Mouse (Mus musculus) lung, embryonic 16.5 days (tissue): ENCODE measurements at regions not wholly inside any gene's neighbourhood (a gene's known extent, or its start where the extent isn't known, plus 50 kb on each side); places are given as distances from the start of the nearest gene placed in this dataset.

ENCODE experiments used
- ATAC-seq: fragments of 200-750 bp; cut with Nextera tagmentation; 2 replicates; pipeline ENCODE4 v1.8.0; 2017; ENCODE audit warnings: low read depth, mild to moderate bottlenecking, moderate library complexity
- H3K27ac ChIP-seq: fragments of 300-500 bp; sonication (generic); 2 replicates; pipeline ENCODE4 v1.5.1; 2014; ENCODE audit warnings: mild to moderate bottlenecking, control low read depth, low read length
- H3K27me3 ChIP-seq: fragments of 300-500 bp; sonication (generic); 2 replicates; pipeline ENCODE4 v1.6.1; 2014; ENCODE audit warnings: low read depth, low read length, mixed read lengths; ENCODE audit not compliant: control insufficient read depth, insufficient read depth
- H3K36me3 ChIP-seq: fragments of 300-500 bp; sonication (generic); 2 replicates; pipeline ENCODE4 v1.6.1; 2014; ENCODE audit warnings: low read length; ENCODE audit not compliant: control insufficient read depth, insufficient read depth
- H3K4me1 ChIP-seq: fragments of 300-500 bp; sonication (generic); replicated peaks from 2 replicates; pipeline ENCODE4 v1.6.1; 2014; ENCODE audit warnings: low read length, mixed read lengths; ENCODE audit not compliant: control insufficient read depth, insufficient read depth
- H3K4me2 ChIP-seq: fragments of 300-500 bp; sonication (generic); 2 replicates; pipeline ENCODE4 v1.6.1; 2014; ENCODE audit warnings: low read depth, low read length, control low read depth
- H3K4me3 ChIP-seq: fragments of 300-500 bp; sonication (generic); 2 replicates; pipeline ENCODE4 v1.5.1; 2014; ENCODE audit warnings: mild to moderate bottlenecking, low read length, control low read depth
- H3K9ac ChIP-seq: fragments of 300-500 bp; sonication (generic); 2 replicates; pipeline ENCODE4 v1.6.1; 2014; ENCODE audit warnings: low read length, control low read depth
- H3K9me3 ChIP-seq: fragments of 300-500 bp; sonication (generic); 2 replicates; pipeline ENCODE4 v1.6.1; 2016; ENCODE audit warnings: low read length; ENCODE audit not compliant: control insufficient read depth
- WGBS: fragments of 180-500 bp; shearing (Covaris S2); extraction: QIAGEN DNeasy Blood & Tissue Kit; methylation state at CpG from one replicate; pipeline ENCODE4 v1.1.7; 2014; 5-methylcytosine and 5-hydroxymethylcytosine counted together

DNA sequence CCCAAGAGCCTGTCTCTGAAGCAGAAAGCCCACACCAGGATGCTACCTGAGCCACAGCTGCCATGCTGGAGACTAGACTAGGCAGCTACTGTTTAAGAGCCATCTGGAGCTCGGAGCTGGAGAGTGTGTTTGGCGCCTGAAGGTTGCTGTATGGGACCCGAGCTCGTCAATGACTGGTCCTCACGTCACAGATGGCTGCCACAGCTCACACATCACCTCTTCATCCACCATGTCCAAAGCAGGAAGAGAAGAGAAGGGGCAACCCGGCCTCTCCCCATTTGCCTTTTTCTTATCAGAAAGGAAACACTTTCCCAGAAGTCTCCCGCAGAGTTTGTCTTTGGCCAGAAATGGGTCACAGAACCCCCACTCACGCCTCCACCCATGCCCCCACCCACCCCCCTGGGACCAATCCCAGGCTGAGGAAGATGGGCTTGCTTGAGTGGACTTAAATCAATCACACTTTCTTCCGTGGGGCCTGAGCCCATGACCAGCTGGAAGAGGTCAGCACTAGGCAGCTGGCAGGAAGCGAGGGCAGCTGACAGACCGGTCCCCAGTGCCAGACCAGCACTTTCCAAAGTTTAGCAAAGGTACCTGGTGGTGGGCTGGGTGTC is 53.5 kb upstream of the Ptpn1 start:
- WGBS = 20% methylated on average over 11 of the region's 11 CpGs
- peak overlapping the region; percentile 44; the same call in 1 of the 2 replicates for H3K9ac ChIP-seq

DNA sequence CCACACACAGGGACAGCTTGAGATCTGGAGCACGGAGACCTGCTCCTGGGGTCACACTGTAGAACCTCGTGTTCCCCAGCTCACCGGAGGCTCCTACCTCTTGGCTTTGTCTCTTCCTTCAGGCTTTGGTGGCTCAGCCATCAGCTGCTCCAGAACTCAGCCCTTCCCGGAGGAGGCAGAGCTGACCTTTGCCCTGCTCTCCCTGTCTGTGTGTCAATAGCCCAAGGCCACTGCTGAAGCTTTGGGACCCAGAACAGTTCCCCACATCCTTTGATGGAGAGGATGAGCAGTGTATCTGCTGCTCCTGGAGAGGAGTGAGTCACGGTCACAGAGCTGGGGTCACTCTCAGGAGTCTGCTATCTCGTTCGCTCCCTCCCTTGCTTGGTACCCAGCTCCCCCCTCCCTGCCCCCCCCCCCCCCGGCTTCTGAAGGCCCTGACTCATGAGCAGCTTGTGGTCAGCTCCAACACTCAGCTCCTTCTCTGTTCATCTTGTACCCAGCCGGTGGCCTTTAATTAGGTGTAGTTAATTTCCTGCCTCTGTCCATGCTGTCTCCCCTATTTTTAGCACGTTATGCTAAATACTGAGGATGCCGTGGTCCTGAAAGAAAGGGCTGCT is 54.5 kb upstream of the Ptpn1 start:
- H3K9ac ChIP-seq = no peak overlapping the region
- ATAC-seq = peak; percentile 68
- H3K27me3 ChIP-seq = no peaks in the 10 kb centered on the region
- 0 out of 2 replicates have a peak, but pooled peaks cover under 1% of the 10 kb centered on the region for H3K9me3 ChIP-seq
- no peaks in the 10 kb centered on the region for H3K36me3 ChIP-seq
- H3K27ac ChIP-seq = peak overlapping the region; percentile 93
- 0 out of 2 replicates have a peak overlapping the region, but pooled peaks have one; percentile 43 for H3K4me2 ChIP-seq
- peaks cover 8% of the 10 kb centered on the region; the same call in 1 of the 2 replicates for H3K4me1 ChIP-seq
- no peak overlapping the region for H3K4me3 ChIP-seq
- 41% methylated on average over 10 of the region's 11 CpGs for WGBS

More for the DNA sequence above, 53.5 kb upstream of the Ptpn1 start:
- no peaks in the 10 kb centered on the region for H3K36me3 ChIP-seq
- peak; percentile 90 for ATAC-seq
- H3K27ac ChIP-seq = peak overlapping the region; percentile 93
- H3K27me3 ChIP-seq = no peaks in the 10 kb centered on the region
- no peak overlapping the region for H3K4me3 ChIP-seq
- H3K9me3 ChIP-seq = 0 out of 2 replicates have a peak, but pooled peaks cover 3% of the 10 kb centered on the region
- H3K4me2 ChIP-seq = peak overlapping the region; percentile 43; the same call in 1 of the 2 replicates
- peaks cover 8% of the 10 kb centered on the region; the same call in 1 of the 2 replicates for H3K4me1 ChIP-seq

DNA sequence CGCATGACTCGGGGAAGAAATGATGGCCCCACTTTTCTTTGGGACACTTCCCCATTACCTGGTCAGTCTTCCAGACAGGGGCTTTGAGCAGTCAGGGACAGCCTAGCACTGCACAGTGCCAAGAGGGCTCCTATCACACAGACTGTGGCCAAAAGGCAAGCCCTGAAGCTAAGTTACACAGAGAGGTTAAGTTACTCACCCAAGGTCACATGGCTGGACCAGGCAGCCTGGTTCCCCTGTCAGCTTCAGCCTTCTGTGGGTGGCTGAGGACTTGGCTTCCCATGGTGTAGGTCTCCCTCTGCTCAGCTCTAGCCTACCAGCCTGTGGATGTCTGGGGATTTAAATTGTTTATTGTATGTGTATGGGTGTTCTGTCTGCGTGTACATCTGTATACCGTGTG is 59.4 kb upstream of the Ptpn1 start:
- no peak for ATAC-seq
- peaks cover 11% of the 10 kb centered on the region for H3K4me1 ChIP-seq
- no peak overlapping the region for H3K4me2 ChIP-seq
- H3K9me3 ChIP-seq = no peaks in the 10 kb centered on the region
- no peaks in the 10 kb centered on the region for H3K36me3 ChIP-seq
- H3K27me3 ChIP-seq = no peaks in the 10 kb centered on the region
- no peak overlapping the region for H3K9ac ChIP-seq
- 82% methylated on average over 4 of the region's 4 CpGs for WGBS
- no peak overlapping the region for H3K4me3 ChIP-seq
- no peak overlapping the region for H3K27ac ChIP-seq

DNA sequence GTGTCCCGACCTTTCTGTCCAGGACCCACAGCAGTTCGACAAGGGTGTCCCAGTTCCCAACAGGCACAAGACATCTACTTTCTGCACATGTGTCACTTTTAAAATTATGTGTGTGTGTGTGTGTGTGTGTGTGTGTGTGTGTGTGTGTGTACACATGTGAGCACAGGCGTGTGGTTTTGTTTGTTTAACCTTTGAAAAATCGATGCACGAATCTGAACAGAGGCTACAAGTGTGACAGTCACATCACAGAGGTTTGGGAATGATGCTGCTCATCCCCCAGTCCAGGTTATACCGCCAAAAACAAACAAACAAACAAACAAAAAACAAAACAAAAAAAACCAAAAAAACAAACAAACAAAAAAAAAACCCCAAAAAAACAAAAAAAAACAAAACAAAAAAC is 61.7 kb upstream of the Ptpn1 start:
- no peaks in the 10 kb centered on the region for H3K36me3 ChIP-seq
- H3K27me3 ChIP-seq = no peaks in the 10 kb centered on the region
- 81% methylated on average over 6 of the region's 6 CpGs for WGBS
- no peak overlapping the region for H3K4me3 ChIP-seq
- H3K9ac ChIP-seq = no peak overlapping the region
- no peak for ATAC-seq
- no peaks in the 10 kb centered on the region for H3K9me3 ChIP-seq
- no peak overlapping the region for H3K4me2 ChIP-seq
- H3K27ac ChIP-seq = no peak overlapping the region
- H3K4me1 ChIP-seq = peaks cover 34% of the 10 kb centered on the region

DNA sequence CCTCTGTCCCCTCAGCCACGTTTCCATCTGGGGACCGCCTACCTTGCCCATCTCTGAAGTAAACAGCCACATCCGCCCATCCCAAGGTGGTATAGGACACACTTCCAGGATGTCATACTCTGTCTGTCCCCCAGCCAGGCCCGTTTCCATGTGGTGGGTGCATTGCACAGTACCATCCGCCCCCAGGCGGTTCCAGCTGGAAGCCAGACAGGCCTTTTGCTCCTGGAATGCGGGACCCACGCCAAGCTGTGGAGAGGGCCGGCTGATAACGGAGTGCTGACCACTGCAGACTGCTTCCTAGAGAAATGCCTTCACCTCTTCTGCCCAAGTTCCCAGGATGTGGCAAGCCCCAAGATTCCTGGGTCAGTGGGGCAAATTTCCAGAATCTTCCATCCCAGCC is 65.1 kb upstream of the Ptpn1 start:
- peak; percentile 88 for ATAC-seq
- no peaks in the 10 kb centered on the region for H3K9me3 ChIP-seq
- H3K4me2 ChIP-seq = no peak overlapping the region
- H3K27ac ChIP-seq = peak overlapping the region; percentile 93
- peaks cover 58% of the 10 kb centered on the region for H3K4me1 ChIP-seq
- no peaks in the 10 kb centered on the region for H3K36me3 ChIP-seq
- peak overlapping the region; percentile 37 for H3K9ac ChIP-seq
- H3K27me3 ChIP-seq = no peaks in the 10 kb centered on the region
- H3K4me3 ChIP-seq = no peak overlapping the region
- WGBS = 13% methylated on average over 10 of the region's 10 CpGs

DNA sequence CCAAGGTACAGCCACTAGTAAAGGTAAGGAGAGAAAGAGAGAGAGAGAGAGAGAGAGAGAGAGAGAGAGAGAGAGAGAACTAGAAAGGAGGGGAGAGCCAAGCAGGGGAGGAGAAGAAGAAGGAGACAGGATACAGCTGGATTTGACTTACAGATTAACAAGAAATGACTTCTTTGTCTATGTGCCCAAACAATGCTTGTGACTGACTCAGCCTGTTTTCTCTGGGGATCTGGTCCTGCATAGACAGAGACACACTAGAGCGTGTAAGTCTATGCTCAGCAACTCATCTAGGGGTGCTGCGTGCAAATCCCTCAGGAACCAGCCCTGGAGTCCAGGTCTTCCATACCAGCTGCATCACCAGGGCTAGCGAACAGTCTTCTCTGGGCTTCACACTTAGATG is 66.3 kb upstream of the Ptpn1 start:
- WGBS = 76% methylated on average over 3 of the region's 3 CpGs
- Histone ChIP-seq H3K9me3 (no peaks in the 10 kb centered on the region), H3K27ac (peak overlapping the region; percentile 93), H3K9ac (0 out of 2 replicates have a peak overlapping the region, but pooled peaks have one; percentile 37), H3K4me1 (peaks cover 65% of the 10 kb centered on the region), H3K4me2 (no peak overlapping the region), H3K27me3 (no peaks in the 10 kb centered on the region), H3K36me3 (no peaks in the 10 kb centered on the region), H3K4me3 (no peak overlapping the region)
- no peak for ATAC-seq

DNA sequence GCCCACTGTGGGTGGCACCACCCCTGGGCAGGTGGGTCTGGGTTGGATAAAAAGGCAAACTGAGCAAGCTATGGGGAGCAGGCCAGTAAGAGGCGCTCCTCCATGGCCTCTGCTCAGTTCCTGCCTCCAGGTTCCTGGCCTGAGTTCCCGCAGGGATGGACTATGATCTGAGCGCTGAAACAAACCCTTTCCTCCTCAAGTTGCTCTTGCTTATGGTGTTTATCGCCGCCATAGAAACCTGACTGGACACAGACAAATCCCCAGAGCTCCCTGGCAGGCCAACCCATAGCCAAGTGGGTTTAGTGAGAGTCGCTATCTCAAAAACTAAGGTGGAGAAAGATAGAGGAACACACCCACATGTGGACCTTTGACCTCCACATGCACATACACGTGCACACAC is 67.2 kb upstream of the Ptpn1 start:
- no peaks in the 10 kb centered on the region for H3K9me3 ChIP-seq
- H3K9ac ChIP-seq = 0 out of 2 replicates have a peak overlapping the region, but pooled peaks have one; percentile 28
- no peak for ATAC-seq
- no peak overlapping the region for H3K4me2 ChIP-seq
- no peaks in the 10 kb centered on the region for H3K36me3 ChIP-seq
- H3K27ac ChIP-seq = peak overlapping the region; percentile 93
- WGBS = 60% methylated on average over 7 of the region's 7 CpGs
- no peaks in the 10 kb centered on the region for H3K27me3 ChIP-seq
- H3K4me1 ChIP-seq = peaks cover 74% of the 10 kb centered on the region
- no peak overlapping the region for H3K4me3 ChIP-seq

DNA sequence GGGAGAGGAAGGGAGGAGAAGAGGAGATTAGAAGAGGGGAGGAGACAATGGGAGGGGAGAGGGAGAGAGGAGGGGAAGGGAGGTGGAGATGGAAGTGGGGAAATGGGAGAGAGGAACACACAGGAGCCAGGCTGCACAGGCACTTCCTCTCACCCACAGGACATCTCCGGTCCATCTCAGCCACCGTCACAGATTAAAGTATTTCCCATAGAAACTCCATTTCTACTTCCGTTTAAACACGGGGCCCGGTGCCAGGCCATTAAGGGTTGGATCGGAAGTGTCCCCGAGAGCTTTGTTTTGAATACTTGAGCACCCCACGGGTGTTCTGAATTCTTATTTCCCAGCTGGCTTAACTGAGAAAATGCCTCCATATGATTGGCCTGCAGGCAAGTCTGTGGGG is 67.6 kb upstream of the Ptpn1 start:
- no peaks in the 10 kb centered on the region for H3K9me3 ChIP-seq
- peak overlapping the region; percentile 93 for H3K27ac ChIP-seq
- H3K36me3 ChIP-seq = no peaks in the 10 kb centered on the region
- H3K27me3 ChIP-seq = no peaks in the 10 kb centered on the region
- WGBS = 10% methylated on average over 8 of the region's 8 CpGs
- H3K4me1 ChIP-seq = peaks cover 78% of the 10 kb centered on the region
- H3K4me3 ChIP-seq = no peak overlapping the region
- H3K9ac ChIP-seq = 0 out of 2 replicates have a peak overlapping the region, but pooled peaks have one; percentile 28
- peak; percentile 18 for ATAC-seq
- no peak overlapping the region; the same call in 1 of the 2 replicates for H3K4me2 ChIP-seq

DNA sequence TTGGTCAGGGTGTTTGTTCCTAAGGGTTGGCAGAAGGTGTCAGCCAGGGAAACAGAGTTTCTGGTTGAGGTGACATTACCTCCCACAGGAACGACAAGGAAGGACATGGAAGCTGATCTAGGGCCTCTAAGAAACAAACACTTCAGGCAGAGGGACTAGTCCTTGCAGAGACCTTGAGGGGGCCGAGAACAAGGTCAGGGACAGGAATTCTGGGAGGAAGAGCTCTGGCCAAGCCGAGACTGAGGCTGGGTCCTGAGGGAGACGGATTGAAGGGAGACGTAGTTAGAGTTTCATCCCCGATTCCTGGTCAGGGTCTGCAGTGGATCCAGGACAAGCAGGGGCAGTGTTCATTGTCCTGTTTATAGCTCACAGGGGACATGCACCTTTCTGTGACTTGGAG is 68.2 kb upstream of the Ptpn1 start:
- no peak for ATAC-seq
- WGBS = 41% methylated on average over 6 of the region's 6 CpGs
- Histone ChIP-seq H3K4me1 (peaks cover 79% of the 10 kb centered on the region), H3K27me3 (no peaks in the 10 kb centered on the region), H3K4me3 (no peak overlapping the region), H3K36me3 (no peaks in the 10 kb centered on the region), H3K27ac (peak overlapping the region; percentile 93), H3K9me3 (no peaks in the 10 kb centered on the region), H3K9ac (peak overlapping the region; percentile 48), H3K4me2 (no peak overlapping the region)
